Mouse (Mus musculus): ENCODE measurements at regions not wholly inside any gene's neighbourhood (a gene's known extent, or its start where the extent isn't known, plus 50 kb on each side); places are given as distances from the start of the nearest gene placed in this dataset.
"Not testable (repeated sequence)": the region's sequence is repeated elsewhere in the genome, so short reads cannot be mapped to it uniquely, and the experiment has no call there.

- DNase-seq (ENCODE audit: low read depth, low spot score), result not testable (repeated sequence)
Measured at GRCm38 (mm10) chrX:19341231-19342007, 139.7 kb downstream of the Tex13c3 start.

DNA sequence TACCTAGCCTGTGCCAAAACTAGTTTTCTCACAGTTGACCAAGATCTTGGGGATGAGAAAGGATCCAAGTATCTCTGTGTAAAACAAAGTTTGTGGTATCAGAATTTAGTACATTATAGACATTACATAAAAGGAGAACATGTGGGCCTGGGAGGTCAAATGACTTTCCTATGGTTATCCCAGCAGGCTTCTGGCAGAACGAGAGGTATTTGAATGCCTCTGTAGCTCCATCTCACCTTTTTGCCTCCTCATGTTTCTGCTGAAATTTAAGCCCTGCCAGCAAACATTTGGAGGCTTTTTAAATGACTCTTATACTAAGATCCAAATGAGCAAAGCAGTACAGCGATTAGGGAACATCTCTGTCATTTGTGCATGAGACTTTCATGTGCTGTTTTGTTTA lies 167.8 kb downstream of the Tex13c3 start:
- no peak for DNase-seq (ENCODE audit: low read depth, low spot score)

GRCm38 (mm10) chrX:19311809-19312559 lies 169.1 kb downstream of the Tex13c3 start:
- no peak for DNase-seq (ENCODE audit: low read depth, low spot score)

DNA sequence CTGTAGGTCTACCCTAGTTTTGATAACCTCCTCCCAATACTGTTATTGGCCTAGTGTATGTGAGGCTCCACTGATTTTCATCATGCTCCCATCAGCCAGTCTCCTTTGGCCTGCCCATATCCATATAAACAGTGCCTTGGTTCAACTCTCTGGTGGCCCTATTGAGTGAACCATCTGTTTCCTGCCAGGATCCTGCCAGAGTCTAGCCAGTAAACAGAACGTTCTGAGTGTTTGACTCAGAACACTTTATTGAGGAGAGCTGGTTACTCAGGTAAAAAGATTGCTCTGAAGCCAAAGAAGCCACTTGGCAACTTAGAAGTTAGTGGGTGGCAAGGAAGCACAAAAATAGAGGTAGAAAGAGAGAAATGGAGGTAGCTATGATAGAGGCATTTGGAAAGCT lies 169.7 kb downstream of the Tex13c3 start:
- DNase-seq (ENCODE audit: low read depth, low spot score), result no peak

DNA sequence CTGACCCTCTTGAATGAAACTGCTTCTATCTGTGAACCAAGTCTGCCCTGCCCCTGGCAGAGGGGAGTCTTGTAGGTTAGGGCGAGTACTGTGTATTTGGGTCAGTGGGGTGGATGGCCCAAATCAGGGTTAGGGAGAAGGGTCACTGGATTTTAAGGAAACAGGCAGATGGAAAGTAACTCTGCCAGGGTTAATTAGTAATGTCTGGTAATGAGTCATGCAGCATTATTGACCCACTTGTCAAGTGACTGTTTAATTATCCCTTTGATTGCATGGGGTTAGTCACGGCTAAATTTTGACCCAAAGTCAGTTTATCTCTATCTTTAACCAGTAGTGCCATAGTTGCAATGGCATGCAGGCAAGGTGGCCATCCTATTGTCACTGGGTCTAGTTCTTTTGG lies 192.9 kb downstream of the Tex13c3 start:
- DNase-seq (ENCODE audit: low read depth, low spot score), result no peak

- no peak for DNase-seq (ENCODE audit: low read depth, low spot score)
Measured at GRCm38 (mm10) chrX:19286431-19286830, 194.7 kb downstream of the Tex13c3 start.

DNA sequence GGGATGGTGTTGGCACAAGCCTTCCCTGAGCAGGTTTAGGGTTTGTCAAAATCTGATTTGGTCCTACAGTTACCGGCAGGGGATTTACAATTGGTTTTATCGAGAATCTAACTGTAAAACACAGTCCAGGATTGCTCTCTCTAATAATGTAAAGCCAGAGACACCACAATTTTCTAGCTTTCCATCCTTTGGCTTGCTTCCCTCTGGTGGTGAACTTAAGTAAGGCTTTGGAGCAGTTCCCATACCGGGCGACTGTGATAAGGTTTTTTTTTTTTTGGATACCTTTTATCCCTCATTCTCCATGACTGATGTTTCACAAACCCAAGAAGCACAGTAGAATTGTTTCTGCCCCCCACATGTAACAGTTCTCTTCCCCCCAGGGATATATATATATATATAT lies 195.3 kb downstream of the Tex13c3 start:
- DNase-seq (ENCODE audit: low read depth, low spot score), result peak; percentile 59

- DNase-seq (ENCODE audit: low read depth, low spot score), result peak; percentile 33
Measured at GRCm38 (mm10) chrX:19283078-19283477, 198.0 kb downstream of the Tex13c3 start.

DNA sequence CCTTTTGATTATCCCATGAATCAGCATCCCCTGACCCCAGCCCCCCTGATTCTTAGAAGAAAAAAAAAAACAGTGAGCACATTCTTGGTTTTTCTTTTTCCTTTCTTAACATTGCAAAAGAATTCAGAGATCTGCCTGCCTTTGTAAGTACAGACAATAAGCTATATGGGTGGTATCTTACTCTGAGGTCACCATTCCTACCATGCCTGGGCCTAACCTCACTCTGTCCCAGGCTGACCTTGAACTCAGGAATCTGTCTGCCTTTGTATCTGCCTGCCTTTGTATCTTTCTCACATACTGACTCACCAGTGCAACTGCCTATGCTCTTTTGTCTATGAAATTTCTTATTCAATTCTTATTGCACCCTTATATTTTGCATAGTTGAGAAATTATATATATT lies 216.9 kb downstream of the Tex13c3 start:
- no peak for DNase-seq (ENCODE audit: low read depth, low spot score)

DNA sequence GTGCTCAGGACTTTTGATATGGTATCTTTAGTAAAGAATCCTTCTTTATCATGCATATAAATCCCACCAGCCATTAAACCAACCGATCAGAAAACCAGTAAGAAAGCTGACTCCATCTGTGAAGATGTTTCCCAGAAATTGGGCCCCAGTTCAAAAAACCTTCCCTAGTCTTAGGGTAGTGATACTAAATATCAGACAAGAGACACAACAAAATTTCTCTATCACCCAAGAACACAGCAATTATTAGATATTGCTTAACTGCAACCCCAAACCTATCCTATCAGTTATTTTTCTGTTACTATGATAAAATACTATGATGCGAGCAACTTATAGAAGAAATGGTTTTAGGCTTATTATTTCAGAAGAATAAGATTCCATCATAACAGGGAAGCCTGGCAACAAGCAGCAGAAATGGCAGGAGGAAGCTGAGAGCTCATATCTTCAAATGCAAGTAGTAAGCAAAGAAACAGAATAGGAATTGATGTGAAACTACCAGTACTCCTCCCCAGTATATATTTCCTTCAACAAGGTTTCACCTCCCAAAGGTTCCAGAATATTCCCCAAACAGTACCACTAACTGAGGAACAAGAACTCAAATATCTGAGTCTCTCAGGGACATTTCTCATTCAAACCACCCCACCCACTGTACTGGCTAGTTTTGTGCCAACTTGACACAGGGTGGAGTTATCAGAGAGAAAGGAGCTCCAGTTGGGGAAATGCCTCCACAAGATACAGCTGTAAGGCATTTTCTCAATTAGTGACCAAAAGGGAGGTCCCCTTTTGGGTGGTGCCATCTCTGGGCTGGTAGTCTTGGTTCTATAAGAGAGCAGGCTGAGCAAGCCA lies 234.1 kb downstream of the Tex13c3 start:
- no peak for DNase-seq (ENCODE audit: low read depth, low spot score)

- peak; percentile 69 for DNase-seq (ENCODE audit: low read depth, low spot score)
Measured at GRCm38 (mm10) chrX:19237738-19238261, 243.3 kb downstream of the Tex13c3 start.

GRCm38 (mm10) chrX:19237048-19237737 lies 243.9 kb downstream of the Tex13c3 start:
- peak; percentile 59 for DNase-seq (ENCODE audit: low read depth, low spot score)

- peak; percentile 78 for DNase-seq (ENCODE audit: low read depth, low spot score)
Measured at GRCm38 (mm10) chrX:19235449-19235848, 245.7 kb downstream of the Tex13c3 start.

- DNase-seq (ENCODE audit: low read depth, low spot score), result peak; percentile 42
Measured at GRCm38 (mm10) chrX:19231823-19232222, 249.3 kb downstream of the Tex13c3 start.

- DNase-seq (ENCODE audit: low read depth, low spot score), result no peak
Measured at GRCm38 (mm10) chrX:19223336-19223735, 257.8 kb downstream of the Tex13c3 start.

GRCm38 (mm10) chrX:19220785-19221496 lies 260.2 kb downstream of the Tex13c3 start:
- no peak for DNase-seq (ENCODE audit: low read depth, low spot score)

DNA sequence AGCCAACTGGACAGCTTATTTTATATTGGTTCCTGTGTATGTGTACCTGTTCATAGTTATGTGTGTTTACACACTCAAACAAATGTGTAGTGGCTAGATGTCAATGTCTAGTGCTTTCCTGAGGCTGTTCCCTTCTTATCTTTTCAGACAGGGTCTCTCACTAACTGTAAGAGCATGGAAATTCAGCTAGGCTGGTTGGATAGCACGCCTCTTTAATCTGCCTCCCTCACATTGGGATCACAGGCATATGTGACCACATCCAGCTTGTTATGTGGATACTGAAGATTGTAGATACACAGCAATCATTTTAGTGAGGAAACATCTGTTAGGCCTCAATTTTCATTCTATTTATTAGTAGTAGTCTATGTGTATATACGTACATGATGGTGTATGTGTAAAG lies 261.4 kb downstream of the Tex13c3 start:
- no peak for DNase-seq (ENCODE audit: low read depth, low spot score)

GRCm38 (mm10) chrX:19219301-19219700 lies 261.8 kb downstream of the Tex13c3 start:
- DNase-seq (ENCODE audit: low read depth, low spot score), result no peak

DNA sequence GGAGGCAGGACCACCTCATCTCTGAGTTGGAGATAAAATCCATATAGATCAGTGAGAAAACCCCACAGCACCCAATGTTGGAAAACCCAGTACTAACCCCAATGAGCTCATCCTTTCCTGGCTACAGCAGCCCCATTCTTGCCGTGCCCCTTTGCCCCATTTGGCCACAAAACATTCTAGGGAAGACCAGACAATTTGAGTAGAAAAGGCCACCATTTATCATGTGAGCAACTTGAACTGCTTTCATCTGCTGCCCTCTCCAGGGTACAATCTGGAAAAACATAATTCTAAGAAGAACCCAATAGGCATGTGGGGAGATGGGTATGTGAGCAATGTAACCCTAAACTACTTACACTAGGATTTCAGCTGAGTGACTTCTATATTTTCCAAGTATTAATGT lies 274.7 kb downstream of the Tex13c3 start:
- DNase-seq (ENCODE audit: low read depth, low spot score), result peak; percentile 89

DNA sequence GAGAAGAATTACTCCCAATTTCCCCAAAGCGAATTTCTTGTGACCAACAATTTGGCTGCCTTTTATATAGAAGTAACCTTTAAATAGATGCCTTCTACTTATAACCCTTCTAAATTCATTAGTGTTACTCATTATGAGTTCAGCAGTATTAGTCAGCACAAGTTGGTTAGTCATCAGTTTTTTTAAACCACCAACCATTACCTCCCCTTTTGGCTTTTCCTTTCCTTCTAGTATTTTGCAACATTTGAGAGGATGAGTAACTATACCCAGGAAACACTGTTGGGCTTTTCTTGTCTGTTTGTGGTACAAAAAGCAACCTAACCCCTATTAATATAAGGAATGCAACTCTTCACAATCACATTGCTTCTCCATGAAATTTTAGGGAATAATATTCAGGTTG lies 278.6 kb downstream of the Tex13c3 start:
- DNase-seq (ENCODE audit: low read depth, low spot score), result peak; percentile 85

DNA sequence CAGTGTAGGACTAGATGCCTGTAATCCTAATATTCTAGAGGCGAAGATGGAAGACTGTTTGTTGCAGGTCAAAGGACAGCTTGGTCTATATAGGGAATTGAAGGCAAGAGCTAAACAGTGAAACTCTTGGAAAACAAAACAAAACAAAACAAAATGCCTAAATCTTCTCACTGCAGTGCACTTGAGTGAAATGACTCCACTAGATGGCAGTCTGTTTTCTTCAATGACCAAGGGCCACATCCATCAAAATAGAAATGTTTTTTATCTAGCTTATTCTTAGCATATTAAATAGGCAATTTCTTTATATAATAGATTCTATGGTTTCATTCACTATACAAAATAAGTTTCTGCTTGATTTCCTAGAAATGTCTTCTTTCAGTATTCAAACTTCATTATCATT lies 279.7 kb downstream of the Tex13c3 start:
- peak; percentile 62 for DNase-seq (ENCODE audit: low read depth, low spot score)

Measured in 3T3-L1 (cell line).